Mouse (Mus musculus): ENCODE measurements around the gene Rbms1.

- TF ChIP-seq POLR2A (IDR thresholded peaks at IDR 0.05; ENCODE audit: borderline replicate concordance, control insufficient read depth, low read depth, low read length): no peak
- TF ChIP-seq CTCF (IDR thresholded peaks at IDR 0.05; ENCODE audit: control insufficient read depth, insufficient read depth, low read length): no peak
Observed at GRCm38 (mm10) chr2:60961281-60961680, 1.7 kb downstream of the Rbms1 start.

Measured in bone marrow, adult 2 months (tissue).